8 mouse cellular contexts compared by ENCODE assay signal in genomic region chr5:139033406-139034317, GRCm38 (mm10). TPM values are rescaled to one million over a fixed set of nuclear protein-coding genes. Genes with fewer than 3 reads are reported as not detected.
DNase-seq lines count a peak whose midpoint lies in the region; ATAC-seq and TF ChIP-seq lines count a peak whose summit lies in the region.

No protein-coding gene starts in this region.

- H3K4me1 ChIP-seq in liver, postnatal 0 days (ENCODE audit: insufficient read depth) = no peaks in the 10 kb centered on the region

- 70% methylated on average over 14 of the region's 14 CpGs for WGBS in liver, postnatal 0 days (ENCODE audit: insufficient replicate concordance)

- no peak overlapping the region for H3K4me3 ChIP-seq in liver, postnatal 0 days (ENCODE audit: low read depth, low read length)

- no peak overlapping the region for H3K9ac ChIP-seq in liver, postnatal 0 days (replicated peaks)

- TF ChIP-seq CTCF in liver, postnatal 0 days (IDR thresholded peaks at IDR 0.05; ENCODE audit: low read depth) = no peak

- no peak overlapping the region for H3K4me2 ChIP-seq in liver, postnatal 0 days (ENCODE audit: low read depth, low read length)

- peak; percentile 36 for DNase-seq in adipocyte (ENCODE audit: low spot score)
- peak; percentile 50 for DNase-seq in cerebellum, adult 9-10 months
- peak; percentile 39 to 69 for DNase-seq in gastrocnemius, adult 8-10 months (ENCODE audit: low spot score in 2 of 2)
- peak; percentile 32 for DNase-seq in kidney, adult 18-20 months
- peak; percentile 48 for DNase-seq in lung, postnatal 25 days (ENCODE audit: low spot score)
- DNase-seq in T-cell, adult 2 months (ENCODE audit: low spot score) = no peak
- DNase-seq in liver, postnatal 0 days = no peak

- H3K36me3 ChIP-seq in liver, postnatal 0 days (replicated peaks; ENCODE audit: insufficient read depth, low read length) = no peaks in the 10 kb centered on the region

- no peaks in the 10 kb centered on the region for H3K9me3 ChIP-seq in liver, postnatal 0 days (ENCODE audit: low read length)

- no peak for TF ChIP-seq EP300 in liver, postnatal 0 days (IDR thresholded peaks at IDR 0.05; ENCODE audit: low read depth)

- H3K27ac ChIP-seq in liver, postnatal 0 days (ENCODE audit: low read depth) = no peak overlapping the region

- no peak for ATAC-seq in inflammation-experienced regulatory T-cells, adult 6 months
- no peak for ATAC-seq in liver, postnatal 0 days

- H3K27me3 ChIP-seq in liver, postnatal 0 days (ENCODE audit: insufficient read depth, low read length) = no peaks in the 10 kb centered on the region

RNA-seq across cellular contexts. Expression of gene Pdgfa, which starts 36.5 kb away (rescaled TPM):
- total RNA-seq in gastrocnemius, adult 8-10 months (2022) = 10 to 100 TPM; 19.8 to 32.1 (median 25.2) TPM
- polyA plus RNA-seq in inflammation-experienced regulatory T-cells, adult 6 months (2017; shearing (Covaris generic)) = under 1 TPM in 1 of 3 experiments, not detected in 2; 0.35 TPM
- 2.5 and 2.9 TPM in 2 replicates for polyA plus RNA-seq in liver, postnatal 0 days (2015; fragmentation: Nextera tagmentation; extraction: Ambion mirVana)

Comparison
In these comparisons a context has a peak if more than half of its experiments do, and no peak if none do; other contexts are left out.
1. DNase-seq: peak in adipocyte (single experiment), cerebellum, adult 9-10 months (single experiment), gastrocnemius, adult 8-10 months (2 of 2), kidney, adult 18-20 months (single experiment) and lung, postnatal 25 days (single experiment); none in T-cell, adult 2 months (single experiment) and liver, postnatal 0 days (single experiment).